Comparison of ENCODE assay signal across 8 mouse cellular contexts in genomic region chr10:80677942-80678436, GRCm38 (mm10). TPM values are rescaled to one million over a fixed set of nuclear protein-coding genes. Genes with fewer than 3 reads are reported as not detected.
DNase-seq lines count a peak whose midpoint lies in the region; ATAC-seq and TF ChIP-seq lines count a peak whose summit lies in the region.

Gene Mknk2 (minus strand): TSS chr10:80678112.

- peaks cover 35% of the 10 kb centered on the region for H3K36me3 ChIP-seq in G1E (replicated peaks)
- H3K36me3 ChIP-seq in forebrain, postnatal 0 days (ENCODE audit: insufficient read depth), result peaks cover 3% of the 10 kb centered on the region

- peak; percentile 87 for DNase-seq in G1E (ENCODE audit: low spot score)
- DNase-seq in cerebellum, adult 11 months, result peak; percentile 85
- DNase-seq in forebrain, postnatal 0 days, result peak; percentile 81
- DNase-seq in heart, postnatal 36 days, result peak; percentile 92
- DNase-seq in layer of hippocampus, adult 18-20 months (ENCODE audit: low spot score in 2 of 2), result peak; percentile 68 to 83
- peak; percentile 97 to 98 for DNase-seq in lung, adult 18-20 months
- peak; percentile 92 for DNase-seq in thymus, postnatal 0 days (ENCODE audit: low spot score)

- intact Hi-C loops in heart, postnatal 36 days (cut with DNase I), result loop anchor here (2.0 kb wide), 1 partner anchor 13 kb away; no protein-coding TSS in a partner anchor

- peak; percentile 49 for ATAC-seq in G1E (ENCODE audit: extremely low read depth, insufficient number of reproducible peaks, low FRiP score, poor library complexity, severe bottlenecking)
- peak; percentile 4; the same call in 1 of the 2 replicates for ATAC-seq in forebrain, postnatal 0 days
- ATAC-seq in neutrophil, adult 5-6 weeks (ENCODE audit: extremely low read depth, insufficient number of reproducible peaks, low FRiP score, poor library complexity, severe bottlenecking), result peak; percentile 28

- WGBS in forebrain, postnatal 0 days, result 12% methylated on average over 8 of the region's 8 CpGs

- H3K4me3 ChIP-seq in G1E (ENCODE audit: low read depth, low read length), result peak within 1 kb of the TSS; percentile 87
- H3K4me3 ChIP-seq in forebrain, postnatal 0 days (ENCODE audit: low read depth, low read length), result peak within 1 kb of the TSS; percentile 45

- H3K9me3 ChIP-seq in G1E (replicated peaks), result no peaks in the 10 kb centered on the region
- H3K9me3 ChIP-seq in forebrain, postnatal 0 days (ENCODE audit: low read length), result no peaks in the 10 kb centered on the region

- H3K27me3 ChIP-seq in G1E (ENCODE audit: insufficient read depth, low read length), result no peaks in the 10 kb centered on the region
- no peaks in the 10 kb centered on the region for H3K27me3 ChIP-seq in forebrain, postnatal 0 days (ENCODE audit: insufficient read depth, low read length)

- H3K4me1 ChIP-seq in G1E (ENCODE audit: insufficient read depth, low read depth, low read length), result peaks cover 70% of the 10 kb centered on the region
- H3K4me1 ChIP-seq in forebrain, postnatal 0 days (ENCODE audit: insufficient read depth), result peaks cover 35% of the 10 kb centered on the region

- peak within 1 kb of the TSS; percentile 71 for H3K4me2 ChIP-seq in forebrain, postnatal 0 days (ENCODE audit: low read depth)

- H3K9ac ChIP-seq in forebrain, postnatal 0 days, result peak within 1 kb of the TSS; percentile 73

- peak within 1 kb of the TSS; percentile 98 for H3K27ac ChIP-seq in forebrain, postnatal 0 days (ENCODE audit: low read depth, low read length)

- TF ChIP-seq CTCF in G1E (IDR thresholded peaks at IDR 0.05; ENCODE audit: low read depth, low read length), result no peak
- TF ChIP-seq CTCF in forebrain, postnatal 0 days (IDR thresholded peaks at IDR 0.05; ENCODE audit: low read depth), result 0 out of 2 replicates have a peak, but pooled peaks have one; percentile 12

RNA-seq across cellular contexts. Expression of gene Mknk2, which starts in this region (rescaled TPM):
- total RNA-seq in G1E (2014; fragmentation: Nextera tagmentation) (127 and 140 TPM in 2 replicates), G1E (2017) (70.4 and 72.2 TPM in 2 replicates)
- polyA plus RNA-seq in G1E (2012), result 455 and 521 TPM in 2 replicates
- total RNA-seq in forebrain, postnatal 0 days (2014; rRNA removed), result 55.2 and 69.8 TPM in 2 replicates
- 42.4 and 43.6 TPM in 2 replicates for polyA plus RNA-seq in forebrain, postnatal 0 days (2015; fragmentation: Nextera tagmentation; extraction: Ambion mirVana)
- total RNA-seq in heart, postnatal 36 days (2021), result 100 to 1,000 TPM; 223 to 233 TPM
- total RNA-seq in layer of hippocampus, adult 18-20 months (2021), result 10 to 100 TPM; 44.7 to 46.1 TPM
- total RNA-seq in neutrophil, adult 5-6 weeks (2017), result 105 and 113 TPM in 2 replicates
- polyA plus RNA-seq in thymus, postnatal 0 days (2015; fragmentation: Nextera tagmentation; extraction: Ambion mirVana), result 119 and 125 TPM in 2 replicates

Comparison
In these comparisons a context has a peak if more than half of its experiments do, and no peak if none do; other contexts are left out.
1. Peak in every context shown above with its lines: DNase-seq, ATAC-seq, H3K4me3 ChIP-seq and H3K27ac ChIP-seq.